Mouse (Mus musculus) forebrain, embryonic 12.5 days (tissue): ENCODE results near the gene Nkain4. TPM values are rescaled to one million over a fixed set of nuclear protein-coding genes. Genes with fewer than 3 reads are reported as not detected.

Source experiments
- ATAC-seq: fragments of 200-750 bp; cut with Nextera tagmentation; 2 replicates; pipeline ENCODE4 v1.8.0; 2017; ENCODE audit warnings: moderate TSS enrichment; ENCODE audit not compliant: low FRiP score
- H3K27ac ChIP-seq: fragments of 300-500 bp; sonication (generic); 2 replicates; pipeline ENCODE4 v1.5.1; 2016; ENCODE audit warnings: mild to moderate bottlenecking
- H3K27me3 ChIP-seq: fragments of 300-500 bp; sonication (generic); 2 replicates; pipeline ENCODE4 v1.6.1; 2016; ENCODE audit warnings: mild to moderate bottlenecking
- H3K36me3 ChIP-seq: fragments of 300-500 bp; sonication (generic); replicated peaks from 2 replicates; pipeline ENCODE4 v1.6.1; 2016; ENCODE audit warnings: mild to moderate bottlenecking
- H3K4me1 ChIP-seq: fragments of 300-500 bp; sonication (generic); 2 replicates; pipeline ENCODE4 v1.6.1; 2016
- H3K4me2 ChIP-seq: fragments of 300-500 bp; sonication (generic); 2 replicates; pipeline ENCODE4 v1.6.1; 2016; ENCODE audit warnings: mild to moderate bottlenecking, moderate library complexity
- H3K4me3 ChIP-seq: fragments of 300-500 bp; sonication (generic); replicated peaks from 2 replicates; pipeline ENCODE4 v1.5.1; 2016; ENCODE audit warnings: mild to moderate bottlenecking
- H3K9ac ChIP-seq: fragments of 300-500 bp; sonication (generic); 2 replicates; pipeline ENCODE4 v1.6.1; 2016; ENCODE audit warnings: mild to moderate bottlenecking
- H3K9me3 ChIP-seq: fragments of 300-500 bp; sonication (generic); 2 replicates; pipeline ENCODE4 v1.6.1; 2016
- WGBS: fragments of 180-500 bp; shearing (Covaris S2); methylation state at CpG from one replicate; pipeline ENCODE4 v1.1.7; 2016; 5-methylcytosine and 5-hydroxymethylcytosine counted together
- polyA plus RNA-seq: library from polyadenylated mRNA; unstranded; fragments of >200 nt; fragmentation: Nextera tagmentation; extraction: Ambion mirVana; gene quantifications from 2 replicates; pipeline ENCODE4 v1.2.1, GENCODE M21; 2016

Nkain4 gene
- 39.4 and 43.5 TPM in 2 replicates for polyA plus RNA-seq

DNA sequence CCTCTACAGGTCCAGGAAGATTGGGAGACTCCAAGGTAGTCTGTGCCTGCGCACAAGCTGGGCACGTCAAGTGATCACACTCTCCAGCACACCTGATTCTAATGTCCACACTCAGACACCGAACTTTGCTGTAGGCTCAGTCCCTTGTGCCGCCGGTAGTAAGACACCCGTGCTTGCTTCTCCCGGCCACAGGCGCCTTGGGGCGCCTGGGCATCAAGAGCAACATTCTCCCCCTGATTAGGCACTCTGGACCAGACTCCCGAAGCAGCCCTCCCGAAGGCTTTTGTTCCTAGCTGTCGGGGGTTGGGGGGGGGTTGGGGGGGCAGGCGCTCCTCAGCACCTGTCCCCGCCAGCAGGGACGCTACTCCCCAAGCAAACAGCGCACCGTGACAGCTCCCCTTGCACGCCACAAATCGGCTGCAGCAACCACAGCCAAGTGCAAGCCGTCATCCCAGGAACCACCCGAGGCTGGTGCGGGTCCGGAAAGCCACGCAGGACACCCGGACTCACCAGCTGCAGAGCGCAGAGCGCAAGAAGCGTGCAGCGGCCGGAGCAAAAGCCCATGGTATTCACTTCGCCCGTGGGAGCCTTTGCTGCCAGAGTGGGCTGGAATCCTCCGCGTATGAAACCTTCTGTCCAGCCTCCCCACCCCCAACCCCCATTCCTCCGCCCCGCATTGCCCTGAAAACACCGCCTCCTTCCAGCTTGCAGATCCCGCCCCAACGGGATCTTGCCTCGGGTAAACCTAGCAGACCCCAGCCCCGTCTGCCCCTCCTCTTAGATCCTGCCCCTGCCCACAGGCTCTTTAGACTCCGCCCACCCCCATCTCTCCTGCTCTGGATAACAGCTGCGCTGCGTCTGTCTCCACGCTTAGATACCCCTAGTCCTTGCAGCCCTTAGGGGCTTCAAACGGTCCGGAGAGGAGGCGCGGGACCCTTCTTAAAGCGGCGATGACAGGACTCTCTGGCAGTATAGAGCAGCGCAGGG, at the start of gene Nkain4:
Gene Nkain4, minus strand, starts transcription at position 639 of the 987 bp plus-strand sequence.
- peak; percentile 94 for ATAC-seq
- peaks cover 50% of the 10 kb centered on the region for H3K4me1 ChIP-seq
- H3K4me3 ChIP-seq: peak within 1 kb of the TSS; percentile 66
- H3K4me2 ChIP-seq: peak within 1 kb of the TSS; percentile 87
- peaks cover 14% of the 10 kb centered on the region for H3K27me3 ChIP-seq
- H3K9ac ChIP-seq: peak within 1 kb of the TSS; percentile 63
- H3K27ac ChIP-seq: peak within 1 kb of the TSS; percentile 96
- under 1% methylated on average over 51 of the region's 52 CpGs for WGBS
- H3K36me3 ChIP-seq: no peaks in the 10 kb centered on the region
- H3K9me3 ChIP-seq: no peaks in the 10 kb centered on the region

DNA sequence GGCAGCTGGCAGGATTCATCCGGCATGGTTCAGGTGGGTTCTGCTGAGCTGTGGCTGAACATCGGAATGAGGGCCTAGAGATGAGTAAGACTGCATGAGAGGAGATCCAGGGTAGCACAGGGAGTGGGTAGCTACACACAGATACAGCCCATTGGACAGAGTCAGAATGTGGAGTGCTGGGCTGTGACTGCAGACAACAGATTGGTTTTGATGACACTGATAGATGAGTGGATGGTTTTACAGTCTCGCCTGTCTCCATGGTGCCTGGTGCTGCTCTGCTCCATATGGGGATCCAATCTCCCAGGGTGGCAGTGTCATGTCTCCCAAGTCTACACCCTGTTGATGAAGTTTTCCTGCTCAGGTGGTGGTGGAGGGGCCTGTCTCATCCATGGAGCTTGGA, 42.4 kb upstream of the Nkain4 start:
- Histone ChIP-seq H3K36me3 (no peaks in the 10 kb centered on the region), H3K9ac (no peak overlapping the region), H3K4me2 (no peak overlapping the region), H3K9me3 (no peaks in the 10 kb centered on the region), H3K4me1 (peaks cover 3% of the 10 kb centered on the region; the same call in 1 of the 2 replicates), H3K27me3 (no peaks in the 10 kb centered on the region), H3K4me3 (no peak overlapping the region), H3K27ac (no peak overlapping the region)
- ATAC-seq: 0 out of 2 replicates have a peak, but pooled peaks have one; percentile 6
- 77% methylated on average over 3 of the region's 3 CpGs for WGBS

DNA sequence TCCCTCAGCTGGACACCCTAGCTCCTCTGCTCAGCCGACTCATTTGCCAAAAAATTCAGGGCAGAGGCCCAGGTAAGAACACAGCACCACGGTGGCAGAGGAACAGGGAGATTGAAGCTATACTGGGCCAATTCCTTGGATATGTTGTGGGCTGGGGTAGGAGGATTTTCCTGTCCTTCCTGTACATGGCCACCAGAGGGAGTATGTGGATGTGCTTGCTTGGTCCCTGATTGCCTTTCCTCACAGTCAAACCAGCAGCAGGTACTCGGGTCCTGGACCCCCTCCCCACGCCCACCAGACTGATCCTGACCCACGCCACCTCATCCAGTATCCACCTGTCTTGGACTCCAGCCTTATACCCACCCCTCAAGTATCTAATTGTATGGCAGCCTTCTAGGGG, 41.9 kb upstream of the Nkain4 start:
- Histone ChIP-seq H3K4me1 (peaks cover 3% of the 10 kb centered on the region; the same call in 1 of the 2 replicates), H3K27ac (no peak overlapping the region), H3K27me3 (no peaks in the 10 kb centered on the region), H3K9ac (no peak overlapping the region), H3K9me3 (no peaks in the 10 kb centered on the region), H3K4me2 (no peak overlapping the region), H3K36me3 (no peaks in the 10 kb centered on the region), H3K4me3 (no peak overlapping the region)
- ATAC-seq: peak; percentile 51
- 11% methylated on average over 5 of the region's 5 CpGs for WGBS

DNA sequence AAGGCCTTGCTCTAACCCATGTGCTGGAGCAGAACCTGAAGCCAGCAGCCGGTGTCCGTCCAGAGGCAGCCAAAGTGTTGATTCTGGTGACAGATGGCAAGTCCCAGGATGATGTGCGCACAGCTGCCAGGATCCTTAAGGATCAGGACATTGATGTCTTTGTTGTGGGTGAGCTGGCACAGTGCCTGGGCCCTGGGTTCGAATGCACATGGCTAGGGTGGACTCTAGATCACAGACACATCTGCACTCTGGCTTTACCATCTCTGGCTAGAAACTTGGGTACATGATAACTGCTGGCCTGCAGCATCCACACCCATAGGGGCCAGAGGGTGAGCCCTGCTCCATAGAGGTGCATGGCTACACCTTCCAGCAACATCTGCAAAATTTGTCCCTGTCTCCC, 41.0 kb upstream of the Nkain4 start:
- H3K4me2 ChIP-seq: no peak overlapping the region
- H3K27ac ChIP-seq: no peak overlapping the region
- WGBS: 87% methylated on average over 4 of the region's 4 CpGs
- no peak overlapping the region for H3K4me3 ChIP-seq
- H3K27me3 ChIP-seq: no peaks in the 10 kb centered on the region
- ATAC-seq: no peak
- H3K36me3 ChIP-seq: no peaks in the 10 kb centered on the region
- H3K4me1 ChIP-seq: peaks cover 3% of the 10 kb centered on the region; the same call in 1 of the 2 replicates
- H3K9me3 ChIP-seq: no peaks in the 10 kb centered on the region
- H3K9ac ChIP-seq: no peak overlapping the region

DNA sequence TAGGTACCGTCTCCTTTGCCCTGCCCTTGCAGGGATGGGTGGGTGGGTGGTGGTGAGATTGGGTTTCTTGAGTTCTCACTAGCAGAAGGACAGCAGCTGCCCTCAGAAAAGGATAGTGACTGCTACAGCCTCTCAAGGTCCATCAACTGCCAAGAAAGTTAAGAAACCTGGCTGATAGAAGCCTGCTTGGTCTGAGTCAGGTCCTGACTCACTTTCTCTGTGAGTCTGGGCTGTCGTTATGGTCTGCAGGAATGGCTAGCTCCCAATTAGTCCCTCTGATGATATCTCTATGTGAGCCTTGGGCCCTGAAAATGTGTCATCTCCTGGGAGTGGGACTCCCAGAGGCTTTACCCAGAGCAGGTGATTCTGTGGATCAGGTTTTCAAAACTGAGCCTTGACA, 39.9 kb upstream of the Nkain4 start:
- no peak for ATAC-seq
- H3K4me3 ChIP-seq: no peak overlapping the region

DNA sequence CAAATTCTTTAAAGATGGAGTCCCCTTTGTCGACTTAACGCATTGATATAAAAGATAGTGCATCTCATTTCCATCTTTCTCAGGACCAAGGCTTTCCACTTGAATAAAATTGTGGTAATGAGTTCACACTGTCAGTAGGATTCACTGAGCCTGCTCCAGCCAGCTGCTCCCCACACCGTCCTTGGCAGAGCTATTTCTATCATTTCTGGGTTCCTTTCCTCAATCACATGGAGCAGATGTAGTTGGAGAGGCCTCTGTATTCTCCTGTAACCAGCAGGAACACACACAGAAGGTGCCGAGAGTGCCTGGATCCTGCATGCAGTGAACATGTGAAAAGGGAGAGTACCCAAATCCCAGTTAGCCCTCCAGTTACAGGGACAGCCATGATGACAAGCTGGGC, 35.8 kb upstream of the Nkain4 start:
- ATAC-seq: no peak
- H3K9me3 ChIP-seq: no peaks in the 10 kb centered on the region
- H3K27me3 ChIP-seq: no peaks in the 10 kb centered on the region
- no peak overlapping the region for H3K9ac ChIP-seq
- H3K4me1 ChIP-seq: peaks cover 9% of the 10 kb centered on the region
- H3K4me3 ChIP-seq: no peak overlapping the region
- no peaks in the 10 kb centered on the region for H3K36me3 ChIP-seq
- H3K4me2 ChIP-seq: no peak overlapping the region
- WGBS: 63% methylated on average over 4 of the region's 4 CpGs
- 0 out of 2 replicates have a peak overlapping the region, but pooled peaks have one; percentile 3 for H3K27ac ChIP-seq

More for the DNA sequence above, 39.9 kb upstream of the Nkain4 start:
- Histone ChIP-seq H3K4me2 (no peak overlapping the region), H3K27ac (no peak overlapping the region), H3K36me3 (no peaks in the 10 kb centered on the region), H3K4me1 (peaks cover 3% of the 10 kb centered on the region; the same call in 1 of the 2 replicates), H3K9ac (no peak overlapping the region), H3K9me3 (no peaks in the 10 kb centered on the region), H3K27me3 (no peaks in the 10 kb centered on the region)
- WGBS: 79% methylated on average over 2 of the region's 2 CpGs

DNA sequence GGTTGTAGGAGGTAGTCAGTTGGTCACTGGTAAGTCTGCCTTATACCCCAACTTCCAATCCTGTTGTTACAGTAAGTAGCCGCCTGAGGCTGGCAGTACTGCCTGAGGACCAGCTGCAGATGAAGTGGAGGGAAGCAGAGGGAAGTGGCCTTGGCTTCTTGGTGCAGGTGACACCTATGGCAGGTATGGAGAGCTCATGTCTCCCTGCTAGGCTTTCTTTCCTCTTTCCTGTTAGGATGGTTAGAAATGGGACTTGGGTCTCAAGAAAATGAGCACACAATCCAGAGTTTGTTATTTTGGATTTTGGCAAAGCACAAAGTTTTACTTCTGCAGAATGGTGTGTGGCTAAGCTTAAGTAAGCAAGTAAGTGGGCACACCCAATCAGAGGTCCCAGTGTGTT, 34.4 kb upstream of the Nkain4 start:
- Histone ChIP-seq H3K4me1 (peaks cover 9% of the 10 kb centered on the region), H3K27me3 (no peaks in the 10 kb centered on the region), H3K9me3 (no peaks in the 10 kb centered on the region), H3K27ac (no peak overlapping the region), H3K4me3 (no peak overlapping the region), H3K36me3 (peaks cover 2% of the 10 kb centered on the region; the same call in 1 of the 2 replicates), H3K4me2 (no peak overlapping the region), H3K9ac (no peak overlapping the region)
- 76% methylated on average over 1 of the region's 1 CpGs for WGBS
- no peak for ATAC-seq

DNA sequence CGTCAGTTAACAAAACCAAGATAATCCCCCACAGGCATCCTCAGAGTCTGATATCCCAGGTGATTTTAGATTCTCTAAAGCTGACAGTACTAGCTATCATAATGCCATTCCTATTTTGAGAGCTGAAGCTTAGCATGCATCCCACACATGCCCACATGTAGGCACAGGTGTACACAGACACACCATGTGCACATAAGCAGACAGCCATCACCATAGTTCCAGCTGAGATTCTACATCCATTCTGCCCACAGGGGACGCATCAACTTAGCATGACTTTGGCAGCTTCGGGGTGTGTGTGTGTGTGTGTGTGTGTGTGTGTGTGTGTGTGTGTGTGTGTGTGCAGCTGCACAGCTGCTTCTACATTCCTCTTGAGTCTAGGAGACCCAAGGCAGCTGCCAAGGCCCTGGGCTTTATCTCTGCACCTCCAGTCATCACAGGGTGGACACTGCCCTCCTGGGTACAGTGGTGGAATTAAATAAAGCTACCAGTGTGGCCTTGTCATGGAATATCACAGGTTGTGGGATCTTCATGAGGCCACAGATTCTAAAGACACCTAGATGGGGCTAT, 33.9 kb upstream of the Nkain4 start:
- Histone ChIP-seq H3K4me2 (no peak overlapping the region), H3K4me3 (no peak overlapping the region), H3K36me3 (peaks cover 2% of the 10 kb centered on the region; the same call in 1 of the 2 replicates), H3K27me3 (no peaks in the 10 kb centered on the region), H3K27ac (no peak overlapping the region), H3K9me3 (no peaks in the 10 kb centered on the region), H3K4me1 (peaks cover 9% of the 10 kb centered on the region), H3K9ac (no peak overlapping the region)
- ATAC-seq: no peak
- 66% methylated on average over 3 of the region's 3 CpGs for WGBS

DNA sequence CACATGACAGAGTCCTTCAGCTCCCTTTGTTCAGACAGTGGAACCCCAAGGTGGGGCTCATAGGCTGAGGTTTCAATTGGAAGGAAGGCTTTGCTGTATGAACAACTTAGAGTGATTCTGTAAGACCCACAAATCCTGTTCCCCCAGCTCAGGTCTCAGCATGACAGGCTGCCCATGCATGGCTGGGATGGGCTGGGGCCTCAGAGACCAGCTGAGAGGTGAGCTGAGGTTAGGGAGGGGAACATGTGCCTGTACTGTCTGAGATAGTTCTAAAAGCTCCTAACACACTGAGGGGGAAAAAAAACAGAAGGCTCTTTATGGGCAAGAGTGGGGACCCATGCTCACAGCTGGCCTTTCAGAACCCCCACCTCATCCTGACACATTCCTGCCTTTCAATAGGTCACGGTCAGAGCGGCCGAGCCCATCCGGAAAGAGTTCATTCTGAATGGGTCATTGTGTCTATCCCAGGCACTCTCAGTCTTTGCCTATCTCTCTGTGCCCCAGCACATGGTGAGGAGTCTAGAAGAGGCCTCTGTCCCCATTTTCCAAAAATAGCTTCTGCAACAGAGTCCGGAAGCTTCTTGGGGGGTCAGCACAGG, 33.0 kb upstream of the Nkain4 start:
- 58% methylated on average over 5 of the region's 5 CpGs for WGBS

DNA sequence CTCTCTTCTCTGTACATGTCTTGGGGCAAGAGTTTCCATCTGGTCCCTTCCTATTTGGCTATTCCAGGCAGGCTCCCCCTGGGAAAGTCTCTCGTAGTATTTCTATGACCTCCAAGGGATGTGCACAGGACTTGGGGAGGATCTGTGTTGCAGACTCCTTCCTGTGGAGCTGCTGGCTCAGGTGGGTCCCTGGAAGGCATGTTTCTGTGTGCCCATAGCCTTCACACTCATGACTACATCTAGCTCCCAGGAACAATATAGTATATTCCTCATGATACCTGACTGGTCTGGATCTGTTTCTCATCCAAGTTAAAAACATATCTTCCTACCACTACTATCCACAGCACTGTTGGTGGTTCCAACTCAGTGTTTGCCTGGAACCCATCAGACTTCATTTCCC, 32.5 kb upstream of the Nkain4 start:
- peaks cover 12% of the 10 kb centered on the region for H3K36me3 ChIP-seq
- 76% methylated on average over 1 of the region's 1 CpGs for WGBS
- H3K4me3 ChIP-seq: no peak overlapping the region
- no peak overlapping the region for H3K27ac ChIP-seq
- H3K27me3 ChIP-seq: no peaks in the 10 kb centered on the region
- H3K9ac ChIP-seq: no peak overlapping the region
- no peak for ATAC-seq
- no peak overlapping the region for H3K4me2 ChIP-seq
- H3K4me1 ChIP-seq: peaks cover 9% of the 10 kb centered on the region
- H3K9me3 ChIP-seq: no peaks in the 10 kb centered on the region

More for the DNA sequence above, 33.0 kb upstream of the Nkain4 start:
- Histone ChIP-seq H3K9ac (no peak overlapping the region), H3K27ac (no peak overlapping the region), H3K9me3 (no peaks in the 10 kb centered on the region), H3K4me3 (no peak overlapping the region), H3K4me2 (no peak overlapping the region), H3K4me1 (peaks cover 9% of the 10 kb centered on the region), H3K36me3 (peaks cover 7% of the 10 kb centered on the region), H3K27me3 (no peaks in the 10 kb centered on the region)
- peak; percentile 22; the same call in 1 of the 2 replicates for ATAC-seq

DNA sequence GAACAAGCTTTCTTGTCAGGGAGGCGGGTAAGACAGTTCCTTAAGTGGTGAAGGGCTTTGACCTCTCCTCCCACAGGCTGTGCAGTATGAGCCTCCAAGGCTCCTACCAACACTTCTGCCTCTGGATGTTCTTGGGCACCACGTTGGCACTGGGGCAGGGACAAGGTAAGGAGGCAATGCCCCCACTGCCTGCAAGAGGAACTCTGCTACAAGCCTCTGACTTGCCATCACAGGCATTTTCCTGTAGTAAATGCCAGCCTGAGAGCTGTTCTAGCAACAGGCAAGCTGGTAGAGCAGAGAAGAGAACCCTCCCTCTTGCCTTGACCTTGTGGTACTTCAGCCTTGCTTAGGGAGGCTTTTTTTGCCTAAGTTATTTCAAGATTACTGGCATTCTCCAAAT, 31.9 kb upstream of the Nkain4 start, which contains the start of gene Col20a1:
Gene Col20a1, plus strand, starts transcription at position 87 of the 400 bp plus-strand sequence.
- H3K4me1 ChIP-seq: peaks cover 9% of the 10 kb centered on the region
- no peak within 1 kb of the TSS for H3K4me3 ChIP-seq
- H3K27ac ChIP-seq: no peak within 1 kb of the TSS
- ATAC-seq: no peak
- H3K9ac ChIP-seq: no peak within 1 kb of the TSS
- peaks cover 17% of the 10 kb centered on the region for H3K36me3 ChIP-seq
- no peak within 1 kb of the TSS for H3K4me2 ChIP-seq
- H3K9me3 ChIP-seq: no peaks in the 10 kb centered on the region
- WGBS: 63% methylated on average over 2 of the region's 2 CpGs
- H3K27me3 ChIP-seq: no peaks in the 10 kb centered on the region

DNA sequence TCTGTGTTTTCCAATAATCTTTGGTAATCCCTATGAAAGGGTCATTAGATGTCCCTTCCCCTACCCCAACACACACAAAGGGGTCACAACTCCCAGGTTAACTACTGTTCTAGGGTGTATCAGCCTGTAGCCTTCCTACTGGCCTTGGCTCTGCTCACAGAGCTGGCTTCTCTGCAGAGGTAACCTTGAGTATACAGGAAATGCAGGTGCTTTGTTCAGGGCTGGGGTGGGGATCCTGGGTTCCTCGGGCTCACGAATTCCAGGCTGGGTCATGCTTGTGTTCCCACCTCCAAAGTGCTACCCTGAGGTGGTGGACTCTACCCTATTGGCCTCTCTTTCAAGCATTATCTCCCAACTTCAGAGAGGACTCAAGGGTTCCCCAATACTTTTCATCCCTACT, 31.1 kb upstream of the Nkain4 start:
- H3K4me2 ChIP-seq: no peak overlapping the region
- no peaks in the 10 kb centered on the region for H3K9me3 ChIP-seq
- no peak overlapping the region for H3K4me3 ChIP-seq
- H3K9ac ChIP-seq: no peak overlapping the region
- no peak for ATAC-seq
- peaks cover 9% of the 10 kb centered on the region for H3K4me1 ChIP-seq
- no peaks in the 10 kb centered on the region for H3K27me3 ChIP-seq
- no peak overlapping the region for H3K27ac ChIP-seq
- peaks cover 26% of the 10 kb centered on the region for H3K36me3 ChIP-seq
- 92% methylated on average over 2 of the region's 2 CpGs for WGBS
